Mouse (Mus musculus) olfactory bulb, adult 2 months (tissue): ENCODE data around the gene Bhmt.

Experiments used
- CTCF ChIP-seq: fragments of 200-500 bp; IDR thresholded peaks from 2 replicates; pipeline ENCODE4 v1.5.1; 2012; ENCODE audit warnings: low read depth, mild to moderate bottlenecking, low read length, moderate library complexity; ENCODE audit not compliant: insufficient read depth
- POLR2A ChIP-seq: fragments of 200-500 bp; IDR thresholded peaks from 2 replicates; pipeline ENCODE4 v1.6.1; 2012; ENCODE audit warnings: mild to moderate bottlenecking, low read depth, low read length, moderate library complexity; ENCODE audit not compliant: insufficient read depth

- TF ChIP-seq CTCF (no peak), POLR2A (no peak)
These were observed 68.1 kb downstream of the Bhmt start for GRCm38 (mm10) chr13:93569676-93570075.
